9 mouse cellular contexts compared by ENCODE assay signal in the genomic region with DNA sequence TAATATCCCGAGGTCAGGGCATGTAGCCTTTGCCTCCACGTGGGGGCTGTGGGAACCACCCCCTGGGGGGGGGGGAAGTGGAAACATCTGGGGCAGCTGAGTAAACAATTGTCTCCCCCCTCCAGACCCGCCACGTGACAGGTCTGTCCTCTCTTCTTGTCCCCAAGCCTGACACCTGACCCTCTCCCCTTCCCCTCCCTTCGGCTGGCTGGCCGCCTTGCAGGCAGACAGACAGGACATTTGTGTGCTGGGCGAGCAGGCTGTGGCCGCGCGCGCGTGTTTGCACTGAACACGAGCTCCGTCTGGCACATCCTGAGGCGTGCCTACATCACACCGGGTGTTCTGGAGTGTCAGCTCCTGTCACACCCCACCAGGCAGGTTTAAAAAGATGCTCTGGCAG. TPM values are rescaled to one million over a fixed set of nuclear protein-coding genes. Genes with fewer than 3 reads are reported as not detected.
DNase-seq lines count a peak whose midpoint lies in the region; ATAC-seq and TF ChIP-seq lines count a peak whose summit lies in the region.
"Had no signal": no experiment of that assay in that cellular context is flagged by ENCODE, and none has a peak within 500 bp of the region (broad histone marks: within the 10 kb centered on the region; RNA-seq: fewer than 3 reads in every experiment).

No protein-coding gene starts in this region.

- 4% methylated on average over 16 of the region's 16 CpGs for WGBS in heart, embryonic 13.5 days
- WGBS in limb, embryonic 12.5 days = 6% methylated on average over 16 of the region's 16 CpGs

- no peaks in the 10 kb centered on the region for H3K79me2 ChIP-seq in CH12.LX (replicated peaks; ENCODE audit: control insufficient read depth, extremely low read depth, insufficient read depth, poor library complexity, severe bottlenecking)

- H3K9ac ChIP-seq in heart, embryonic 13.5 days = no peak overlapping the region
- H3K9ac ChIP-seq in CH12.LX (ENCODE audit: insufficient read depth, low read depth) = no peak overlapping the region
- 0 out of 2 replicates have a peak overlapping the region, but pooled peaks have one; percentile 18 for H3K9ac ChIP-seq in limb, embryonic 12.5 days (replicated peaks)

- in situ Hi-C loops in CH12.LX (cut with MboI; ENCODE audit: low pct_ligation_motif_present, low pct_unique_long_range_greater_than_20kb, low sequenced_read_pairs) = loop anchor here (25.0 kb wide), 1 partner anchor 194 kb away; the partner anchor contains the start of genes Plbd2 and Slc8b1

- no peak for TF ChIP-seq CTCF in CH12.LX (conservative IDR thresholded peaks at IDR 0.05 in 1 of 2, IDR thresholded peaks at IDR 0.05 in 1 of 2; ENCODE audit: low read depth in 2 of 2, low read length in 2 of 2)

- ATAC-seq in heart, embryonic 13.5 days (ENCODE audit: extremely low read depth, insufficient number of reproducible peaks, low FRiP score, low TSS enrichment) = no peak
- ATAC-seq in limb, embryonic 12.5 days (ENCODE audit: insufficient number of reproducible peaks, insufficient read depth, low FRiP score, low TSS enrichment, low read depth) = no peak

- intact Hi-C loops in left cerebral cortex, postnatal 25 days (cut with DNase I) = no loop called here

- H3K9me3 ChIP-seq in heart, embryonic 13.5 days = no peaks in the 10 kb centered on the region
- H3K9me3 ChIP-seq in CH12.LX (replicated peaks; ENCODE audit: low read length) = no peaks in the 10 kb centered on the region
- no peaks in the 10 kb centered on the region for H3K9me3 ChIP-seq in limb, embryonic 12.5 days
- H3K9me3 ChIP-seq: G1E had no signal

- peak overlapping the region; percentile 5; the same call in 1 of the 2 replicates for H3K4me3 ChIP-seq in heart, embryonic 13.5 days
- peak overlapping the region in 1 of 3 experiments; percentile 7 for H3K4me3 ChIP-seq in CH12.LX (replicated peaks in 1 of 3; ENCODE audit: low read depth in 2 of 3, low read length in 2 of 3, poor library complexity in 1 of 3)
- peak overlapping the region; percentile 24 for H3K4me3 ChIP-seq in limb, embryonic 12.5 days (replicated peaks)

- H3K4me2 ChIP-seq in heart, embryonic 13.5 days = peak overlapping the region; percentile 47
- H3K4me2 ChIP-seq in CH12.LX (ENCODE audit: insufficient read depth, low read depth, poor library complexity, severe bottlenecking) = peak overlapping the region; percentile 22; the same call in 1 of the 2 replicates
- peak overlapping the region; percentile 53 for H3K4me2 ChIP-seq in limb, embryonic 12.5 days

- peaks cover 100% of the 10 kb centered on the region for H3K27me3 ChIP-seq in heart, embryonic 13.5 days (replicated peaks)
- peaks cover 4% of the 10 kb centered on the region for H3K27me3 ChIP-seq in CH12.LX (replicated peaks)
- peaks cover 85% of the 10 kb centered on the region for H3K27me3 ChIP-seq in limb, embryonic 12.5 days

- no peak overlapping the region for H3K27ac ChIP-seq in heart, embryonic 13.5 days (replicated peaks)
- H3K27ac ChIP-seq in CH12.LX (ENCODE audit: insufficient read depth, low read depth) = no peak overlapping the region
- no peak overlapping the region for H3K27ac ChIP-seq in limb, embryonic 12.5 days

- no peak for TF ChIP-seq RAD21 in CH12.LX (IDR thresholded peaks at IDR 0.05; ENCODE audit: low read depth, low read length)

- dilution Hi-C loops in CH12.LX (cut with MboI; ENCODE audit: extremely low pct_ligation_motif_present, extremely low pct_unique_long_range_greater_than_20kb, low sequenced_read_pairs) = no loop called here

- TF ChIP-seq POLR2A in CH12.LX (IDR thresholded peaks at IDR 0.05; ENCODE audit: low read depth, low read length) = no peak

- DNase-seq in heart, adult 8-10 months (ENCODE audit: low spot score) = no peak
- no peak for DNase-seq in CH12.LX (ENCODE audit: extremely low read depth)
- DNase-seq in embryo, embryonic 9.5 days (ENCODE audit: extremely low spot score) = peak; percentile 68
- peak; percentile 13 for DNase-seq in skeletal muscle tissue, adult 2 months (ENCODE audit: low read depth, low spot score)
- no peak for DNase-seq in gastrocnemius, postnatal 4 days (ENCODE audit: low spot score in 2 of 2)
- DNase-seq in left cerebral cortex, postnatal 25 days (ENCODE audit: low spot score in 2 of 2) = no peak

- H3K36me3 ChIP-seq in heart, embryonic 13.5 days = no peaks in the 10 kb centered on the region
- no peaks in the 10 kb centered on the region for H3K36me3 ChIP-seq in CH12.LX (replicated peaks in 1 of 2; ENCODE audit: control insufficient read depth in 1 of 2, insufficient read depth in 1 of 2, low read length in 1 of 2)
- H3K36me3 ChIP-seq in limb, embryonic 12.5 days = no peaks in the 10 kb centered on the region
- H3K36me3 ChIP-seq: G1E had no signal

- peaks cover 21% of the 10 kb centered on the region for H3K4me1 ChIP-seq in heart, embryonic 13.5 days
- peaks cover 17 to 77% of the 10 kb centered on the region in 2 experiments for H3K4me1 ChIP-seq in CH12.LX (ENCODE audit: control insufficient read depth in 1 of 2, insufficient read depth in 2 of 2)
- H3K4me1 ChIP-seq in limb, embryonic 12.5 days (replicated peaks) = peaks cover 38% of the 10 kb centered on the region

- no peak for TF ChIP-seq EP300 in CH12.LX (IDR thresholded peaks at IDR 0.05; ENCODE audit: low read length)

TF ChIP-seq in CH12.LX, 34 proteins besides CTCF, POLR2A, EP300 and RAD21:
- TF ChIP-seq USF1 (IDR thresholded peaks at IDR 0.05; ENCODE audit: low read depth, low read length) = peak; percentile 26; the same call in 1 of the 2 replicates
- TF ChIP-seq MAX (IDR thresholded peaks at IDR 0.05; ENCODE audit: low read length) = peak; percentile 25; the same call in 1 of the 2 replicates
- no peak for TF ChIP-seq MYC (IDR thresholded peaks at IDR 0.05; ENCODE audit: low read depth, low read length)
- no peak for TF ChIP-seq ZNF384 (IDR thresholded peaks at IDR 0.05; ENCODE audit: low read depth, low read length)
- TF ChIP-seq BHLHE40 (IDR thresholded peaks at IDR 0.05; ENCODE audit: low read depth, low read length) = peak; percentile 41
TF ChIP-seq in CH12.LX: peak in this region for 3.

RNA-seq across cellular contexts. Expression of gene Dtx1, which starts 5.2 kb away (rescaled TPM):
- 0.74 and 0.84 TPM in 2 replicates for polyA plus RNA-seq in heart, embryonic 13.5 days (2015; fragmentation: Nextera tagmentation; extraction: Ambion mirVana)
- 1 to 10 TPM; 1.7 to 2.0 (median 1.9) TPM for total RNA-seq in heart, adult 8-10 months (2022)
- total RNA-seq in CH12.LX (2012; rRNA removed) = 3.2 and 3.9 TPM in 2 replicates
- 0.30 and 0.98 TPM in 2 replicates for total RNA-seq in CH12.LX (2014; rRNA removed)
- 2.1 and 2.9 TPM in 2 replicates for polyA plus RNA-seq in CH12.LX (2012; ENCODE audit: insufficient read length, low read depth)
- 6.8 and 7.5 TPM in 2 replicates for polyA plus RNA-seq in limb, embryonic 12.5 days (2016; fragmentation: Nextera tagmentation; extraction: Ambion mirVana)
- 1 to 10 TPM in 1 of 2 experiments, under 1 TPM in 1; 0.98 to 1.9 TPM for total RNA-seq in gastrocnemius, postnatal 4 days (2021)
- total RNA-seq in left cerebral cortex, postnatal 25 days (2021) = 10 to 100 TPM; 68.9 to 71.2 TPM

RNA-seq across cellular contexts. Expression of gene Oas2, which starts 43.1 kb away (rescaled TPM):
- polyA plus RNA-seq in heart, embryonic 13.5 days (2015; fragmentation: Nextera tagmentation; extraction: Ambion mirVana) = 0.24 and 0.32 TPM in 2 replicates
- total RNA-seq in heart, adult 8-10 months (2022) = 1 to 10 TPM in 1 of 4 experiments, under 1 TPM in 3; 0.62 to 1.0 (median 0.83) TPM
- total RNA-seq in CH12.LX (2012; rRNA removed) = not detected in 2 replicates
- not detected in 2 replicates for total RNA-seq in CH12.LX (2014; rRNA removed)
- polyA plus RNA-seq in CH12.LX (2012; ENCODE audit: insufficient read length, low read depth) = not detected in 2 replicates
- 0.15 and 0.19 TPM in 2 replicates for polyA plus RNA-seq in limb, embryonic 12.5 days (2016; fragmentation: Nextera tagmentation; extraction: Ambion mirVana)
- under 1 TPM; 0.23 to 0.25 TPM for total RNA-seq in gastrocnemius, postnatal 4 days (2021)
- under 1 TPM in 1 of 2 experiments, not detected in 1; 0.30 TPM for total RNA-seq in left cerebral cortex, postnatal 25 days (2021)

RNA-seq across cellular contexts. Expression of gene Rasal1, which starts 57.9 kb away (rescaled TPM):
- polyA plus RNA-seq in heart, embryonic 13.5 days (2015; fragmentation: Nextera tagmentation; extraction: Ambion mirVana) = 0.13 and 0.37 TPM in 2 replicates
- under 1 TPM in 3 of 4 experiments, not detected in 1; 0.44 to 0.79 (median 0.46) TPM for total RNA-seq in heart, adult 8-10 months (2022)
- 15.6 and 17.7 TPM in 2 replicates for total RNA-seq in CH12.LX (2012; rRNA removed)
- total RNA-seq in CH12.LX (2014; rRNA removed) = 11.7 TPM in 2 replicates
- polyA plus RNA-seq in CH12.LX (2012; ENCODE audit: insufficient read length, low read depth) = 19.6 and 21.4 TPM in 2 replicates
- polyA plus RNA-seq in limb, embryonic 12.5 days (2016; fragmentation: Nextera tagmentation; extraction: Ambion mirVana) = 0.24 and 0.86 TPM in 2 replicates
- not detected for total RNA-seq in gastrocnemius, postnatal 4 days (2021)
- total RNA-seq in left cerebral cortex, postnatal 25 days (2021) = 10 to 100 TPM; 81.0 to 82.3 TPM

Comparison
In these comparisons a context has a peak if more than half of its experiments do, and no peak if none do; other contexts are left out.
1. DNase-seq: peak in embryo, embryonic 9.5 days (single experiment) and skeletal muscle tissue, adult 2 months (single experiment); none in heart, adult 8-10 months (single experiment), CH12.LX (single experiment), gastrocnemius, postnatal 4 days (0 of 2) and left cerebral cortex, postnatal 25 days (0 of 2).
2. RNA of gene Dtx1, which starts 5.2 kb away (total RNA-seq): 68.9 to 71.2 TPM in left cerebral cortex, postnatal 25 days; 0.30 to 3.9 TPM in CH12.LX, 1.7 to 2.0 TPM in heart, adult 8-10 months and 0.98 to 1.9 TPM in gastrocnemius, postnatal 4 days; every median in the first group is over 10 times any median in the second.
3. RNA of gene Rasal1, which starts 57.9 kb away (total RNA-seq): 81.0 to 82.3 TPM in left cerebral cortex, postnatal 25 days and 11.7 to 17.7 TPM in CH12.LX; 0.44 to 0.79 TPM in heart, adult 8-10 months and not detected in gastrocnemius, postnatal 4 days; every median in the first group is over 4 times any median in the second.
4. Peak in every context shown above with its lines, with median percentiles within 50 percentile points of each other: H3K4me2 ChIP-seq.